9 mouse cellular contexts compared by ENCODE assay signal in the genomic region with DNA sequence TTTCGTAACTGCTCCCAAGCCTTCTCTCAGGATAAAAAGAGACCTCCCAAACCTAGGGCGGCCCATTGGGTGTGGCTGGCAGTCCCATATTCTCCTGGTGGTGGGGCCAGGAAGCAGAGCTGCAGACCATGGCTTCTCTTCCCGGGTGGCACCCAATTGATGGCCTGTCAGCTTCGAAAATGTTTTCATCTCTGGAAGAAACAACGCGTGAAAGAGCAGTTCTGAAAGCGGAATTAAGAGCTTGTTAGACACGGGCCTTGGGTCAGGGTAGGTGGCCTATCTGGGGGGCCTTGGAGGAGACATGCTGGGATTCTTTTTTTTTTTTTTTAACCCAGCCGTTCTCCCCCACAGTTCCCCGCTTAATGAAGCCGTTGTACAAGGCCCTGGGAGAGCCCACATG.
"Had no signal": no experiment of that assay in that cellular context is flagged by ENCODE, and none has a peak within 500 bp of the region (broad histone marks: within the 10 kb centered on the region; RNA-seq: fewer than 3 reads in every experiment).

No protein-coding gene starts in this region.

- H3K27me3 ChIP-seq: intestine, embryonic 15.5 days; liver, embryonic 15.5 days had no signal

- H3K36me3 ChIP-seq: intestine, embryonic 15.5 days; liver, embryonic 15.5 days; midbrain, embryonic 12.5 days; neural tube, embryonic 13.5 days had no signal

- H3K4me3 ChIP-seq: midbrain, embryonic 12.5 days; neural tube, embryonic 13.5 days had no signal

- H3K9ac ChIP-seq: intestine, embryonic 15.5 days; liver, embryonic 15.5 days; midbrain, embryonic 12.5 days; neural tube, embryonic 13.5 days had no signal

- DNase-seq: kidney, adult 18-20 months; kidney, postnatal 10 days; lung, adult 2 months; lung, postnatal 36 days; thymus, postnatal 25 days had no signal

- H3K9me3 ChIP-seq: intestine, embryonic 15.5 days; liver, embryonic 15.5 days; midbrain, embryonic 12.5 days; neural tube, embryonic 13.5 days had no signal

- H3K27ac ChIP-seq: intestine, embryonic 15.5 days; midbrain, embryonic 12.5 days; neural tube, embryonic 13.5 days had no signal
